Mouse (Mus musculus): ENCODE measurements around the gene Galntl6. TPM values are rescaled to one million over a fixed set of nuclear protein-coding genes. Genes with fewer than 3 reads are reported as not detected.

Galntl6 gene
- total and polyA plus RNA-seq, 2 experiments from 2014 or later: 17.5 to 24.3 TPM

DNA sequence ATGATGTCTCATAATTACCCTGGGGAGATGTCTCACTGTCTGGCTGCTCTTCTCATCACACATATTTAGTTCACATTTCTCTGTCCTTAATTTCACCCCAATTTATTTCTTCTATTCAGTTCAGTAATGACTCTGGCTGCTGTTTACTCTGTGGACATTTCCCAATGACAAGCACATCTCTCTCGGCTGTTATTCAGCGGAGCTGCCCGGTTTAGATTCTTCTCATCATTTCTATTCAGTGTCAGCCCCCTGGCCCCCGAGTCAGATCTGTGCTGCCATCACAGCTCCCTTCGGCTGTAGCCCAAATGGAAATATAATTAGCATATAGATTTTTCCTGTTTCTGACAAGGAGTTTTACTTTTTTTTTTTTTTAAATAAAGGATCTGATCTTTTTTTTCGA lies 1158.4 kb downstream of the Galntl6 start:
- H3K27ac ChIP-seq (ENCODE audit: low read depth, low read length): no peak overlapping the region
- TF ChIP-seq CTCF (IDR thresholded peaks at IDR 0.05): no peak
- DNase-seq (ENCODE audit: low spot score) (peak; percentile 18), ATAC-seq (ENCODE audit: low FRiP score) (no peak)
- no peaks in the 10 kb centered on the region for H3K27me3 ChIP-seq (ENCODE audit: insufficient read depth, low read length)
- WGBS: 44% methylated on average over 6 of the region's 6 CpGs
- H3K36me3 ChIP-seq (ENCODE audit: insufficient read depth, low read length): no peaks in the 10 kb centered on the region
- no peak overlapping the region for H3K4me2 ChIP-seq (ENCODE audit: low read depth, low read length, poor library complexity, severe bottlenecking)
- no peak overlapping the region for H3K4me3 ChIP-seq (ENCODE audit: low read depth, low read length)
- H3K9me3 ChIP-seq (ENCODE audit: low read length): no peaks in the 10 kb centered on the region
- no peak overlapping the region for H3K9ac ChIP-seq (replicated peaks; ENCODE audit: low read length, poor library complexity, severe bottlenecking)
- no peaks in the 10 kb centered on the region for H3K4me1 ChIP-seq (ENCODE audit: insufficient read depth, low read length)

DNA sequence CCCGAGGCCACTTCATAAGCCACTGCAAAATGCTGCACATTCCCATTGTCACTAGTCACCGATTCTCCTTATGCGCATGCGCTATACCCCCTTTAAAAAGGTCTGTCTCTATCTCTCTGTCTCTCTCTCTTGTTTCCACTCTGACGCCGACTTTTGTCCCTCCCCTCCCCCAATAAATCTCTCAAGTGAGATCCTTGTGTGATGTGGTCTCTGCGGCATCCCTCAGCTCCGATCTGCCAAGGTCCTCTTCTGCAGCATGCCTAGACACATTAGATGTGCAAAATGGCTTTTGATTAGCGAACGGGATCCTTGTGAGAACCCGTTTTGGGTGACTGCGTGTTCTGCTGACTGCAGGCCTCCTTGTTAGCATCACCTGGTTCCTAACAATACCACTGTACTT lies 1168.8 kb downstream of the Galntl6 start:
- Histone ChIP-seq H3K9me3 (ENCODE audit: low read length) (no peaks in the 10 kb centered on the region), H3K4me3 (ENCODE audit: low read depth, low read length) (no peak overlapping the region), H3K27me3 (ENCODE audit: insufficient read depth, low read length) (no peaks in the 10 kb centered on the region), H3K27ac (ENCODE audit: low read depth, low read length) (no peak overlapping the region), H3K9ac (replicated peaks; ENCODE audit: low read length, poor library complexity, severe bottlenecking) (no peak overlapping the region), H3K36me3 (ENCODE audit: insufficient read depth, low read length) (no peaks in the 10 kb centered on the region), H3K4me1 (ENCODE audit: insufficient read depth, low read length) (no peaks in the 10 kb centered on the region), H3K4me2 (ENCODE audit: low read depth, low read length, poor library complexity, severe bottlenecking) (no peak overlapping the region)
- ATAC-seq (ENCODE audit: low FRiP score): no peak
- WGBS: 88% methylated on average over 12 of the region's 12 CpGs
- DNase-seq (ENCODE audit: low spot score): no peak
- no peak for TF ChIP-seq CTCF (IDR thresholded peaks at IDR 0.05)

DNA sequence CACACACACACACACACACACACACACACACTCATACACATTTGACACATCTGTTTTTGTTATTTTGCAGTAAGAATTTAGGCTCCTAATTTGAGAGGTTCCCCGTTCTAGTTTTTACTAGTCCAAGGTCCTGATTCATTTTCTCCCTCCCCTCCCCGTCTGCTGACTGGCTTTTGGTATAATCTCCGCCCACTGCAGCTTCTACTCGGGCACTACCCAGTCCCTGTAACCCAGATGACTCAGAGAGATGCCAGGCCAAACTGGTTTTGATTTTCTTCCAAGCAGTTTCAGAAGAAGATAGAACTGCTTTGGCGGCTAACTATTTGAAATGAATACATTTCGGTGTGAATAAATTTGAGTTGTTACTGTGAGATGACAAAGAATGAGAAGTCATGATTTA lies 1170.5 kb downstream of the Galntl6 start:
- 65% methylated on average over 6 of the region's 6 CpGs for WGBS
- Histone ChIP-seq H3K27me3 (ENCODE audit: insufficient read depth, low read length) (no peaks in the 10 kb centered on the region), H3K9me3 (ENCODE audit: low read length) (no peaks in the 10 kb centered on the region), H3K36me3 (ENCODE audit: insufficient read depth, low read length) (no peaks in the 10 kb centered on the region), H3K4me2 (ENCODE audit: low read depth, low read length, poor library complexity, severe bottlenecking) (no peak overlapping the region), H3K4me3 (ENCODE audit: low read depth, low read length) (no peak overlapping the region), H3K4me1 (ENCODE audit: insufficient read depth, low read length) (no peaks in the 10 kb centered on the region), H3K27ac (ENCODE audit: low read depth, low read length) (no peak overlapping the region), H3K9ac (replicated peaks; ENCODE audit: low read length, poor library complexity, severe bottlenecking) (no peak overlapping the region)
- no peak for TF ChIP-seq CTCF (IDR thresholded peaks at IDR 0.05)
- no peak for DNase-seq (ENCODE audit: low spot score)
- ATAC-seq (ENCODE audit: low FRiP score): no peak

DNA sequence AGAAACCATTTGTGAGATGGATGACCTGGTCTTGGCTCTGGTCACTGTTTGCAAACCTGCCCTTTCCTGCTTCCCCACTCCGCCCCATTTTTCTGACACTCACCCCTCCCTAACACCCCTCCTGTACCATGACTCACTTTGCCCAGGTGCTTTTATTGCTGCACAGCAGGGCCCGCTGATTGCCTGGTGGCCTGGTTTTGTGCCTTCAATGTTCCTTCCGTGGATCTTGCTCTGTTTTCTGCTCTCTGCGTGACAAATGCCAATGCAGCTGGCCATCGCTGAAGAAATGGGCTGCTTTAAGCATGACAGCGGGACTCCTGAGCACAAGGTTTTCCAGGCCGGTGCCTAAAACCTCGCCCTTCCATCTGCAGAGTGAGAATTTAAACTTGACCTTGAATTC lies 1171.1 kb downstream of the Galntl6 start:
- H3K4me2 ChIP-seq (ENCODE audit: low read depth, low read length, poor library complexity, severe bottlenecking): no peak overlapping the region
- DNase-seq (ENCODE audit: low spot score): no peak
- H3K27me3 ChIP-seq (ENCODE audit: insufficient read depth, low read length): no peaks in the 10 kb centered on the region
- H3K9ac ChIP-seq (replicated peaks; ENCODE audit: low read length, poor library complexity, severe bottlenecking): no peak overlapping the region
- no peaks in the 10 kb centered on the region for H3K9me3 ChIP-seq (ENCODE audit: low read length)
- no peak overlapping the region for H3K27ac ChIP-seq (ENCODE audit: low read depth, low read length)
- H3K36me3 ChIP-seq (ENCODE audit: insufficient read depth, low read length): no peaks in the 10 kb centered on the region
- H3K4me1 ChIP-seq (ENCODE audit: insufficient read depth, low read length): no peaks in the 10 kb centered on the region
- ATAC-seq (ENCODE audit: low FRiP score): no peak
- H3K4me3 ChIP-seq (ENCODE audit: low read depth, low read length): no peak overlapping the region
- 61% methylated on average over 8 of the region's 8 CpGs for WGBS
- TF ChIP-seq CTCF (IDR thresholded peaks at IDR 0.05): no peak

DNA sequence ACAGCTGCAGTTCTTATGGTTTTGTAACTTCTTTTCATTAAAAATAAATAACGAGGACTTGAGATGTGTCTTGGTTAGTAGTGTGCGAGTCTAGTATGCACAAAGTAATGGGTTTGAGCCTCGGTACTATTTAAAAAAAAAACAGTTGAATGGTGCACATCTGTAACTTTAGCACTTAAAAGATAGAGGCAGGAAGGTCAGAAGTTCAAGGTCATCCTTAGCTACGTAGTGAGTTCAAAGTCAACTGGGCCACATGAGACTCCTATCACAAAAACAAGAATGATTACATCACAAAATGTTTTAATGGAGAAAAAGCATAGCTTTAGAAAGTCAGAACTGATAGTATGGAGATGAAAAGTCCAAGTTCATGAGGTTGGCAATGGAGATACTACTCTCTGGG lies 1175.2 kb downstream of the Galntl6 start:
- Histone ChIP-seq H3K4me2 (ENCODE audit: low read depth, low read length, poor library complexity, severe bottlenecking) (no peak overlapping the region), H3K27me3 (ENCODE audit: insufficient read depth, low read length) (no peaks in the 10 kb centered on the region), H3K9ac (replicated peaks; ENCODE audit: low read length, poor library complexity, severe bottlenecking) (no peak overlapping the region), H3K27ac (ENCODE audit: low read depth, low read length) (no peak overlapping the region), H3K36me3 (ENCODE audit: insufficient read depth, low read length) (no peaks in the 10 kb centered on the region), H3K4me1 (ENCODE audit: insufficient read depth, low read length) (no peaks in the 10 kb centered on the region), H3K4me3 (ENCODE audit: low read depth, low read length) (no peak overlapping the region), H3K9me3 (ENCODE audit: low read length) (no peaks in the 10 kb centered on the region)
- WGBS: 90% methylated on average over 4 of the region's 4 CpGs
- ATAC-seq (ENCODE audit: low FRiP score): no peak
- TF ChIP-seq CTCF (IDR thresholded peaks at IDR 0.05): no peak
- DNase-seq (ENCODE audit: low spot score): no peak

DNA sequence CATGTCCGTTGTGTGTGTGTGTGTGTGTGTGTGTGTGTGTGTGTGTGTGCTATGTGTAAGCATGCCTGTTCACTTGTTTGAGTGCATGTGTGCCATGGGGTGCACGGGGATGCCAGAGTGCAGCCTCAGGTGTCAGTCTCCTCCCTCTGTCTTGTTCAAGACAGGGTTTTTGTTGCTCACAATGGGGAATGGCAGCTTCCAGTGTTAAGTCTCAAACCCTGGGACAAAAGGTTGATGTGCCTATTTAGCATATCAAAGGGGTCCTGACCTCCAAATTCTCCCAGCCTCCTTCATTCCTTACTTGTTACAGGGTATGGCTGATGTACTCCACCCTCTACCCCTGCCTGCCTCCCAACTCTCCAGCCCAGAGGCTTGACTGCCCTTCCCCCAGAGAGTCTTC lies 1179.6 kb downstream of the Galntl6 start:
- no peaks in the 10 kb centered on the region for H3K9me3 ChIP-seq (ENCODE audit: low read length)
- H3K9ac ChIP-seq (replicated peaks; ENCODE audit: low read length, poor library complexity, severe bottlenecking): no peak overlapping the region
- TF ChIP-seq CTCF (IDR thresholded peaks at IDR 0.05): no peak
- H3K4me3 ChIP-seq (ENCODE audit: low read depth, low read length): no peak overlapping the region
- WGBS: 13% methylated on average over 2 of the region's 2 CpGs
- H3K4me1 ChIP-seq (ENCODE audit: insufficient read depth, low read length): no peaks in the 10 kb centered on the region
- no peaks in the 10 kb centered on the region for H3K27me3 ChIP-seq (ENCODE audit: insufficient read depth, low read length)
- DNase-seq (ENCODE audit: low spot score): no peak
- H3K27ac ChIP-seq (ENCODE audit: low read depth, low read length): no peak overlapping the region
- H3K4me2 ChIP-seq (ENCODE audit: low read depth, low read length, poor library complexity, severe bottlenecking): no peak overlapping the region
- no peak for ATAC-seq (ENCODE audit: low FRiP score)
- no peaks in the 10 kb centered on the region for H3K36me3 ChIP-seq (ENCODE audit: insufficient read depth, low read length)
